Mouse (Mus musculus): ENCODE results near the gene 4930579F01Rik.

Gene 4930579F01Rik

GRCm38 (mm10) chr3:138215395-138215989 is 21.9 kb upstream of the 4930579F01Rik start:
- DNase-seq = no peak

GRCm38 (mm10) chr3:138212431-138212951 is 18.9 kb upstream of the 4930579F01Rik start:
- no peak for DNase-seq

- DNase-seq = no peak
These were observed 16.9 kb upstream of the 4930579F01Rik start for GRCm38 (mm10) chr3:138210432-138211075.

- DNase-seq = no peak
These were observed 15.2 kb upstream of the 4930579F01Rik start for GRCm38 (mm10) chr3:138208821-138209220.

- DNase-seq = no peak
These were observed 5.1 kb upstream of the 4930579F01Rik start for GRCm38 (mm10) chr3:138198722-138199068.

GRCm38 (mm10) chr3:138197973-138198721 is 4.5 kb upstream of the 4930579F01Rik start:
- DNase-seq = peak; percentile 93

GRCm38 (mm10) chr3:138197556-138197955 is 3.9 kb upstream of the 4930579F01Rik start:
- peak; percentile 32 for DNase-seq

- no peak for DNase-seq
These were observed 3.5 kb upstream of the 4930579F01Rik start for GRCm38 (mm10) chr3:138197093-138197492.

- DNase-seq = no peak
These were observed 1.4 kb downstream of the 4930579F01Rik start for GRCm38 (mm10) chr3:138192260-138192659.

- peak; percentile 30 for DNase-seq
These were observed 7.4 kb downstream of the 4930579F01Rik start for GRCm38 (mm10) chr3:138185995-138186930.

GRCm38 (mm10) chr3:138185290-138185689 is 8.3 kb downstream of the 4930579F01Rik start:
- DNase-seq = no peak

- no peak for DNase-seq
These were observed 10.3 kb downstream of the 4930579F01Rik start for GRCm38 (mm10) chr3:138183371-138183770.

- no peak for DNase-seq
These were observed 11.6 kb downstream of the 4930579F01Rik start for GRCm38 (mm10) chr3:138182019-138182418.

- DNase-seq = no peak
These were observed 18.1 kb downstream of the 4930579F01Rik start for GRCm38 (mm10) chr3:138175551-138175950.

GRCm38 (mm10) chr3:138173291-138173690 is 20.3 kb downstream of the 4930579F01Rik start:
- DNase-seq = no peak

GRCm38 (mm10) chr3:138162553-138163183 is 31.0 kb downstream of the 4930579F01Rik start:
- peak; percentile 34 for DNase-seq

GRCm38 (mm10) chr3:138161623-138162022 is 32.0 kb downstream of the 4930579F01Rik start:
- no peak for DNase-seq

GRCm38 (mm10) chr3:138156651-138157050 is 37.0 kb downstream of the 4930579F01Rik start:
- DNase-seq = peak; percentile 32

- no peak for DNase-seq
These were observed 38.6 kb downstream of the 4930579F01Rik start for GRCm38 (mm10) chr3:138155062-138155461.

GRCm38 (mm10) chr3:138148811-138149210 is 44.8 kb downstream of the 4930579F01Rik start:
- no peak for DNase-seq

GRCm38 (mm10) chr3:138144642-138145171 is 48.9 kb downstream of the 4930579F01Rik start, which contains the start of gene Mttp:
TSS of gene Mttp (minus strand) at chr3:138144968.
- DNase-seq = peak; percentile 89

Data from retina, postnatal 1 day (tissue).